Mouse (Mus musculus) heart, embryonic 14.5 days (tissue): ENCODE results near the gene Abhd17a. TPM values are rescaled to one million over a fixed set of nuclear protein-coding genes. Genes with fewer than 3 reads are reported as not detected.

ENCODE experiments used
- ATAC-seq: fragments of 200-750 bp; cut with Nextera tagmentation; 2 replicates; pipeline ENCODE4 v1.8.0; 2017; ENCODE audit warnings: low read depth, moderate TSS enrichment; ENCODE audit not compliant: insufficient number of reproducible peaks, insufficient read depth, low FRiP score
- H3K27ac ChIP-seq, 2 experiments: fragments of 200-500 bp in 1 of 2; fragments of 300-500 bp in 1 of 2; sonication (generic) in 1 of 2; replicated peaks in 1 of 2; 2 replicates each; pipeline ENCODE4 v1.5.1; 2012 to 2014; ENCODE audit warnings: low read depth in 2 of 2, low read length in 2 of 2, control low read depth in 1 of 2, mild to moderate bottlenecking in 1 of 2, mixed read lengths in 1 of 2; ENCODE audit not compliant: control insufficient read depth in 1 of 2, insufficient read depth in 1 of 2
- H3K27me3 ChIP-seq: fragments of 300-500 bp; sonication (generic); 2 replicates; pipeline ENCODE4 v1.6.1; 2014; ENCODE audit warnings: mild to moderate bottlenecking, low read length, control low read depth; ENCODE audit not compliant: control insufficient read depth, insufficient read depth
- H3K36me3 ChIP-seq: fragments of 300-500 bp; sonication (generic); 2 replicates; pipeline ENCODE4 v1.6.1; 2014; ENCODE audit warnings: mild to moderate bottlenecking, control low read depth, low read length, mixed read lengths; ENCODE audit not compliant: control insufficient read depth, insufficient read depth
- H3K4me1 ChIP-seq, 2 experiments: fragments of 200-500 bp in 1 of 2; fragments of 300-500 bp in 1 of 2; sonication (generic) in 1 of 2; 2 replicates each; pipeline ENCODE4 v1.6.1; 2012 to 2014; ENCODE audit warnings: low read length in 2 of 2, control low read depth in 1 of 2, mixed read lengths in 1 of 2; ENCODE audit not compliant: control insufficient read depth in 2 of 2, insufficient read depth in 2 of 2
- H3K4me2 ChIP-seq: fragments of 300-500 bp; sonication (generic); 2 replicates; pipeline ENCODE4 v1.6.1; 2014; ENCODE audit warnings: mild to moderate bottlenecking, low read length
- H3K4me3 ChIP-seq, 2 experiments: fragments of 200-500 bp in 1 of 2; fragments of 300-500 bp in 1 of 2; sonication (generic) in 1 of 2; 2 replicates each; pipeline ENCODE4 v1.5.1; 2012 to 2014; ENCODE audit warnings: low read length in 2 of 2, mild to moderate bottlenecking in 2 of 2, control low read depth in 1 of 2, low read depth in 1 of 2, moderate library complexity in 1 of 2; ENCODE audit not compliant: control insufficient read depth in 1 of 2, insufficient read depth in 1 of 2
- H3K9ac ChIP-seq: fragments of 300-500 bp; sonication (generic); 2 replicates; pipeline ENCODE4 v1.6.1; 2014; ENCODE audit warnings: mild to moderate bottlenecking, low read length
- H3K9me3 ChIP-seq: fragments of 300-500 bp; sonication (generic); 2 replicates; pipeline ENCODE4 v1.6.1; 2016; ENCODE audit warnings: low read length, control low read depth; ENCODE audit not compliant: control insufficient read depth
- WGBS: fragments of 180-500 bp; shearing (Covaris S2); extraction: QIAGEN DNeasy Blood & Tissue Kit; methylation state at CpG from one replicate; pipeline ENCODE4 v1.1.7; 2014; 5-methylcytosine and 5-hydroxymethylcytosine counted together
- polyA plus RNA-seq: library from polyadenylated mRNA; unstranded; fragments of >200 nt; fragmentation: Nextera tagmentation; extraction: Ambion mirVana; gene quantifications from 2 replicates; pipeline ENCODE4 v1.2.1, GENCODE M21; 2014

The Abhd17a gene
- 119 and 141 TPM in 2 replicates for polyA plus RNA-seq

DNA sequence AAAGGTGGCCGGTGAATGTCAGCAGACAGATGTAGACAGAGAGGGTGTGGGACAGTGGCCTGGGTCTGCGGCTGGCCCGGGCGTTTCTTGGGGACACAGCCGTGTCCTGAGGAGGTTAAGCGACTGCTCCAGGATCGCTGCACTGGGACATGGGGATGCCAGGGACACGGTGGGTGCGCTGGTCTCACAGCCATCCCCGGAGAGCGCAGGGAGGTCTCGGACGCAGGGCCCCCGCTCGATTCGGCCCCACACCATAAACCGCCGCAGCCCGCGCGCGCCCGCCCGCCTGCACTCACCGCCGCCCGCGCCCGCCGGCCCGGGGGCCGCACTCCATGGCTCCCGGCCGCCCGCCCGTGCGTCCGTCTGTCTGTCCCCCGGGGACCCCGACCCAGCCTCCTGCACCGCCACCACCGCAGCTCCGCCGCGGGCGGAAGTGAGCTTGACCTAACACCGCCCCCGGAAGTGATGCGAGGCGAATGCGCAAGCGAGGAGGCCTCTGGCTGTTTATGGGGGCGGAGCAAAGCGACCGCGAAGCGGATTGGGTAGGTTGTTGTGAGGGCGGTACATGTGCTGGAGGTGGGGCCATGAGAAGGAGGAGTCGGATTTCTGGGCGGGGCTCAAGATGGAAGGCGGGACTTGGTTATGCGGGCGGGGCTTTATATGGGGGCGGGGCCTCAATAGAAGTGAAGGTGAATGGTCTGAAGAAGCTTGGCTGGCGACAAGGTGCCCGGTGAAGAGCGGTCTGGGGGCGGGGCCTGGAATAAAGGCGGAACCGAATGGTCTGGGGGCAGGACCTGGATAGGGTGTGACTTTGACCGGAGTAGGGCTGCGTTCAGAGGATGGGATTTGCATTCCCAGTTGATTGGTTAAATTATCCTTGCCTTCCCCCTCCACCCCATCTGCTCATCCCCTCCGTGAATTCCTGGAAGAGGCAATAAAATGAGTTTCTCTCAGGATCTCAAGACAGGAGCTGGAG is at the start of gene Abhd17a:
Gene Abhd17a, minus strand, starts transcription at position 463 of the 976 bp plus-strand sequence.
- peak within 1 kb of the TSS; percentile 98 for H3K4me2 ChIP-seq
- H3K27me3 ChIP-seq: no peaks in the 10 kb centered on the region
- H3K9ac ChIP-seq: peak within 1 kb of the TSS; percentile 98
- under 1% methylated on average over 70 of the region's 73 CpGs for WGBS
- peak within 1 kb of the TSS; percentile 97 to 98 for H3K4me3 ChIP-seq
- no peaks in the 10 kb centered on the region for H3K9me3 ChIP-seq
- peaks cover 8 to 19% of the 10 kb centered on the region in 2 experiments for H3K4me1 ChIP-seq
- ATAC-seq: peak; percentile 93
- peak within 1 kb of the TSS; percentile 58 to 75; a peak in 3 of 4 replicates for H3K27ac ChIP-seq
- peaks cover 15% of the 10 kb centered on the region for H3K36me3 ChIP-seq

DNA sequence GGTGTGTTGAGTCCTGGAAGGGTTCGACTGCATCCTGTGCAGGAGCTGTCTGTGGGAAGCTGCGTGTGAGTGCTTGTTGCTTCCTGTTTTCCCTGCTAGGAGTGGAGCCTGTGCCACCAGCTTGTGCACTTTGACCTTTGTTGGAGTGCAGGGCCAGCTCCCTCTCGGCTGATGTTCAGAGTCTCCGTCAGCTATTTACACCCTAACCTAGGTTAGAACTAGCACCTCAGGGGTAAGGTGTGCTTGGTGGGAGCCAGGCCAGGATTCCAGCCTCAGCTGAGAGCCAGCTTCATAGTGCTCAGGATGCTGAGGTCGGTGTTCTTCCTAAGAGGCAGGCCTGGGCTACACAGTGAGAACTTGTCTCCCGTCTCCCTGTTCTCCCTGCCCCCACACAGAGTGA is 45.2 kb upstream of the Abhd17a start:
- H3K9me3 ChIP-seq: no peaks in the 10 kb centered on the region
- H3K9ac ChIP-seq: no peak overlapping the region
- H3K27me3 ChIP-seq: no peaks in the 10 kb centered on the region
- H3K4me3 ChIP-seq: no peak overlapping the region
- peaks cover 0 to under 1% of the 10 kb centered on the region in 2 experiments; a peak in 1 of 4 replicates for H3K4me1 ChIP-seq
- H3K27ac ChIP-seq: no peak overlapping the region
- no peak overlapping the region for H3K4me2 ChIP-seq
- ATAC-seq: no peak
- H3K36me3 ChIP-seq: peaks cover 72% of the 10 kb centered on the region
- WGBS: 78% methylated on average over 6 of the region's 6 CpGs

DNA sequence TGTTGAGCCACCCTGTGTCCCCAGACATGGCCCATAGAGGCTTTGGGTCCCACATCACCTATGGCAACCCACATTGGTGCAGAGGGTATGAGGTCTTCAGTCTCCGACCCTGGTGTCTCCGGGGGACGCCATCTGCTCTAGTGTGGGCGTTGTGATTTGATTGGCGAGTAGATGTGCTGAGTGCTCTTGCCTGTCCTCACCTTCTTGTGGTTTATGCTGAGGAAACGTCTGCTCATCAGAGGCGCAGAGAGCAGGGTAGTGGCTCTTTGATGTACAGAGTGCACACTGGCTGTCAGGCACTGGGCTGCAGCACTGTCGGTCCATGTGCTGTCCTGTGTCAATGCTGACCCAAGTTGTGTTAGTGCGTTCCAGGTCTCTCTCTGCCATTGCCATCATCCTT is 38.8 kb upstream of the Abhd17a start:
- no peak overlapping the region for H3K9ac ChIP-seq
- H3K4me2 ChIP-seq: no peak overlapping the region
- H3K9me3 ChIP-seq: no peaks in the 10 kb centered on the region
- H3K27ac ChIP-seq: no peak overlapping the region
- no peaks in the 10 kb centered on the region for H3K27me3 ChIP-seq
- H3K36me3 ChIP-seq: peaks cover 8% of the 10 kb centered on the region
- no peak for ATAC-seq
- H3K4me3 ChIP-seq: no peak overlapping the region
- peaks cover 32 to 53% of the 10 kb centered on the region in 2 experiments for H3K4me1 ChIP-seq
- WGBS: 66% methylated on average over 9 of the region's 9 CpGs

DNA sequence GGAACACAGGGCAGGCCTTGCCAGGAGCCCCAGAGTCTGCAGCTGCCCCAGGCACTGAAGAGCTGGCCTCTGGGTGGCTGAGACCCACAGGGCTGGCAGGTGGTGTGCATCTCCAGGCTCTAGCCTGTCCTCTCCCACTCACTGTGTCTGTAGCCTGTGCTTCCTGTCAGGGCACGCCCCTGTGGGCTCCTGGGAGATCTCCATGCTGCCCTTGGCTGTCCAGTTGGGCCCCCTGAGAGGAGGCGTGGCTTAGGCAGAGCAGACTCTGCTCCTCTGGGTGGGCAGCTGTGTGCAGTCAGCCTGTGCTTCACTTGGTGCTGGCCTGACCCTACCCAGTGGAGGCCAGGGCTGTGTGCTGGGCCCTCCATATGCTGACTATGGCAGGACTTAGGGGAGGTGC is 37.5 kb upstream of the Abhd17a start:
- peaks cover 39 to 60% of the 10 kb centered on the region in 2 experiments for H3K4me1 ChIP-seq
- 9% methylated on average over 2 of the region's 2 CpGs for WGBS
- no peaks in the 10 kb centered on the region for H3K27me3 ChIP-seq
- H3K36me3 ChIP-seq: peaks cover 6% of the 10 kb centered on the region
- ATAC-seq: 0 out of 2 replicates have a peak, but pooled peaks have one; percentile 23
- no peaks in the 10 kb centered on the region for H3K9me3 ChIP-seq
- 0 out of 4 replicates have a peak overlapping the region, but pooled peaks of 1 of the 2 experiments have one; percentile 12 for H3K27ac ChIP-seq
- no peak overlapping the region for H3K4me3 ChIP-seq
- H3K9ac ChIP-seq: peak overlapping the region; percentile 56
- H3K4me2 ChIP-seq: 0 out of 2 replicates have a peak overlapping the region, but pooled peaks have one; percentile 27

DNA sequence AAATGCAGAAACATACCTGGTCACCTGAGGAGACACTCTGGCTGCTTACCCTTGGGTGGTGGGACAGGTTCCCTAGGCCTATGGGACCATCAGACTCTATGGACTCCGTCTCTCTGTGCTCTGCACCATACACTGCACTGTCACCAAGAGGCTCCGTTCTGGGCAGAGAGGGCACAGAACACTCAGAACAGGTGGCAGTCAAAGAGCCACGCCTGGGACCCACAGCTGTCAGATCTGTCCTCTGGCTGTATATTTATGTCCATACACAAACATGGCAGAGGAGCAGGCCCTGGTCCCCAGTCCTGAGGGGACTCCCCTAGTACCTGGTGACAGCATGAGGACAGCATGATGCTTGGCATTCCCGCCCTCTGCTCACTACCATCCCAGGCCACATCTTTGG is 35.6 kb upstream of the Abhd17a start:
- H3K4me1 ChIP-seq: peaks cover 42 to 66% of the 10 kb centered on the region in 2 experiments
- no peak overlapping the region for H3K4me3 ChIP-seq
- no peaks in the 10 kb centered on the region for H3K27me3 ChIP-seq
- H3K4me2 ChIP-seq: no peak overlapping the region
- ATAC-seq: no peak
- H3K27ac ChIP-seq: no peak overlapping the region
- H3K9me3 ChIP-seq: no peaks in the 10 kb centered on the region
- 86% methylated on average over 4 of the region's 4 CpGs for WGBS
- H3K9ac ChIP-seq: peak overlapping the region; percentile 22; the same call in 1 of the 2 replicates
- H3K36me3 ChIP-seq: no peaks in the 10 kb centered on the region

DNA sequence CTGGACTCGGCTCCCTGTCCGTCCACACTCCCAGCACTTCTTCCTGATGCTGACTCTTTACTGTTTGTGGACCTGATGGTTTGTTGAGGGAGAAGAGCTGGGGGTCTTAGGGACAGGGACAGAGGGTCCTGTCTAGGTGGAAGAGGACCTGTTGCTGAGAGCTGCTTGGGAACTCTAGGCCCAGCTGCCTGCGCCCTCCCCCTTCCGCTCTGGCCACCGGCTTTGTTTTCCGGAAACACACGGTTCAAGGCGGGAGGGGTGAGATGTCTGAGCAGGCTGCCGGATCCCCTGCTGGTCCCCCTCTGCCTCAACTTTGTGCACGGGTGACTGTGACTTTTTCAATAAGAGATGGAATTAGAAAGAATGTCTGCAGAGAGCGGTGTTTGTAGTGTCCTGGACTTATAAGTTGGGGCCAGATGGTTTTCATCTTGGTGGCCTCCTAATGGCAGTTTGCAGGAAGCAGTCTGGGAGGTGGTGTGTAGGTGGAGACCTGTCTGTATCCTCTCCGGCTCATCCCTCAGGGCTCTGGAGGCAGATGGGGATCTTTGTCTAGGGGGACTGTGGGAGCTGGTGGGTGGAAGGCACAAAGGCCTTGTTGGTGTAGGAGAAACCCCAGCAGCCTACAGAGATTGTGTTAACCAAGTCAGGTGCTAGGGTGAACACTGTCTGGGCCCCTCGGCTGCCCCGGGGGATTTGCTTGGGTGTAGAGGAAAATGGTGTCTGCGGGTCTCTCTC is 33.5 kb upstream of the Abhd17a start:
- no peaks in the 10 kb centered on the region for H3K27me3 ChIP-seq
- no peak for ATAC-seq
- H3K4me2 ChIP-seq: peak overlapping the region; percentile 98
- 13% methylated on average over 15 of the region's 15 CpGs for WGBS
- no peaks in the 10 kb centered on the region for H3K36me3 ChIP-seq
- H3K9me3 ChIP-seq: no peaks in the 10 kb centered on the region
- peak overlapping the region; percentile 86 to 90 for H3K27ac ChIP-seq
- peaks cover 28 to 50% of the 10 kb centered on the region in 2 experiments for H3K4me1 ChIP-seq
- H3K4me3 ChIP-seq: peak overlapping the region; percentile 86 to 92
- peak overlapping the region; percentile 96 for H3K9ac ChIP-seq
